Mouse (Mus musculus): ENCODE measurements around the gene Il21. TPM values are rescaled to one million over a fixed set of nuclear protein-coding genes. Genes with fewer than 3 reads are reported as not detected.

Gene Il21
- polyA plus RNA-seq, 1 experiment from 2014 or later, result not detected

- H3K4me1 ChIP-seq, result peaks cover 21% of the 10 kb centered on the region
- H3K27me3 ChIP-seq (ENCODE audit: low read depth, poor library complexity, severe bottlenecking), result no peaks in the 10 kb centered on the region
- H3K27ac ChIP-seq (replicated peaks), result no peak overlapping the region
- H3K4me3 ChIP-seq, result no peak overlapping the region
- no peak for DNase-seq (ENCODE audit: low spot score)
- H3K9me3 ChIP-seq (replicated peaks), result no peaks in the 10 kb centered on the region
- no peaks in the 10 kb centered on the region for H3K36me3 ChIP-seq
- 17% methylated on average over 2 of the region's 2 CpGs for WGBS
Observed at GRCm38 (mm10) chr3:37181041-37181440, 51.4 kb downstream of the Il21 start.

GRCm38 (mm10) chr3:37180039-37180743 is 52.2 kb downstream of the Il21 start:
- WGBS, result 80% methylated on average over 12 of the region's 12 CpGs
- H3K4me1 ChIP-seq, result peaks cover 21% of the 10 kb centered on the region
- H3K27ac ChIP-seq (replicated peaks), result no peak overlapping the region
- H3K27me3 ChIP-seq (ENCODE audit: low read depth, poor library complexity, severe bottlenecking), result no peaks in the 10 kb centered on the region
- DNase-seq (ENCODE audit: low spot score), result no peak
- no peaks in the 10 kb centered on the region for H3K36me3 ChIP-seq
- no peak overlapping the region for H3K4me3 ChIP-seq
- H3K9me3 ChIP-seq (replicated peaks), result no peaks in the 10 kb centered on the region

- no peaks in the 10 kb centered on the region for H3K36me3 ChIP-seq
- H3K27me3 ChIP-seq (ENCODE audit: low read depth, poor library complexity, severe bottlenecking), result no peaks in the 10 kb centered on the region
- 93% methylated on average over 9 of the region's 9 CpGs for WGBS
- DNase-seq (ENCODE audit: low spot score), result no peak
- peaks cover 21% of the 10 kb centered on the region for H3K4me1 ChIP-seq
- H3K9me3 ChIP-seq (replicated peaks), result no peaks in the 10 kb centered on the region
- H3K27ac ChIP-seq (replicated peaks), result no peak overlapping the region
- no peak overlapping the region for H3K4me3 ChIP-seq
Observed at GRCm38 (mm10) chr3:37179472-37179871, 53.0 kb downstream of the Il21 start.

- Histone ChIP-seq H3K9me3 (replicated peaks) (no peaks in the 10 kb centered on the region), H3K27me3 (ENCODE audit: low read depth, poor library complexity, severe bottlenecking) (no peaks in the 10 kb centered on the region), H3K4me1 (no peaks in the 10 kb centered on the region), H3K36me3 (no peaks in the 10 kb centered on the region), H3K4me3 (no peak overlapping the region), H3K27ac (replicated peaks) (no peak overlapping the region)
- 75% methylated on average over 10 of the region's 10 CpGs for whole genome bisulfite sequencing
- DNase-seq (ENCODE audit: low spot score), result no peak
Observed at GRCm38 (mm10) chr3:37174711-37175572, 57.5 kb downstream of the Il21 start.

GRCm38 (mm10) chr3:37173285-37173684 is 59.2 kb downstream of the Il21 start:
- no peak overlapping the region for H3K4me3 ChIP-seq
- WGBS, result 92% methylated on average over 8 of the region's 8 CpGs
- H3K27ac ChIP-seq (replicated peaks), result no peak overlapping the region

More at GRCm38 (mm10) chr3:37173285-37173684, 59.2 kb downstream of the Il21 start:
- no peaks in the 10 kb centered on the region for H3K4me1 ChIP-seq
- H3K36me3 ChIP-seq, result no peaks in the 10 kb centered on the region
- H3K27me3 ChIP-seq (ENCODE audit: low read depth, poor library complexity, severe bottlenecking), result no peaks in the 10 kb centered on the region
- DNase-seq (ENCODE audit: low spot score), result no peak
- no peaks in the 10 kb centered on the region for H3K9me3 ChIP-seq (replicated peaks)

Small RNA genes lying within 50 kb of the gene (microRNA-seq; reads per million reads assigned to microRNA genes)
- not detected for gene Gm24169

Other genes starting within 250 kb of the Il21 start
- gene Adad1, start 169.1 kb downstream of the Il21 start, polyA plus RNA-seq (2016; fragmentation: Nextera tagmentation; extraction: Ambion mirVana), result 0.66 and 0.67 TPM in 2 replicates
- gene Il2, start 106.7 kb downstream of the Il21 start, polyA plus RNA-seq (2016; fragmentation: Nextera tagmentation; extraction: Ambion mirVana), result 0.17 and 0.20 TPM in 2 replicates
- 8.8 and 9.1 TPM in 2 replicates for gene Bbs12, start 79.9 kb upstream of the Il21 start, polyA plus RNA-seq (2016; fragmentation: Nextera tagmentation; extraction: Ambion mirVana)
- 1.7 and 2.7 TPM in 2 replicates for gene Cetn4, start 80.1 kb upstream of the Il21 start, polyA plus RNA-seq (2016; fragmentation: Nextera tagmentation; extraction: Ambion mirVana)
- 0.35 and 0.57 TPM in 2 replicates for gene Fgf2, start 115.7 kb upstream of the Il21 start, polyA plus RNA-seq (2016; fragmentation: Nextera tagmentation; extraction: Ambion mirVana)
- 40.1 and 48.9 TPM in 2 replicates for gene Spata5, start 187.3 kb upstream of the Il21 start, polyA plus RNA-seq (2016; fragmentation: Nextera tagmentation; extraction: Ambion mirVana)
- 3.8 and 5.0 TPM in 2 replicates for gene Nudt6, start 187.6 kb upstream of the Il21 start, polyA plus RNA-seq (2016; fragmentation: Nextera tagmentation; extraction: Ambion mirVana)

Measured in midbrain, embryonic 10.5 days (tissue).